Mouse (Mus musculus) midbrain, embryonic 11.5 days (tissue): Measurements from ENCODE around the gene Adam10. TPM values are rescaled to one million over a fixed set of nuclear protein-coding genes. Genes with fewer than 3 reads are reported as not detected.
A peak's percentile ranks its signal among the peaks of the same experiment; 100 is the strongest.

Experiments used
- ATAC-seq: fragments of 200-750 bp; cut with Nextera tagmentation; 2 replicates; pipeline ENCODE4 v1.8.0; 2017; ENCODE audit warnings: moderate TSS enrichment, moderate library complexity; ENCODE audit not compliant: low FRiP score
- DNase-seq: peaks from one replicate; pipeline ENCODE4 v3.0.0; 2015; ENCODE audit warnings: low spot score; ENCODE audit errors: missing footprints
- H3K27ac ChIP-seq: fragments of 300-500 bp; sonication (generic); 2 replicates; pipeline ENCODE4 v1.5.1; 2014; ENCODE audit warnings: low read depth, low read length
- H3K27me3 ChIP-seq: fragments of 300-500 bp; sonication (generic); 2 replicates; pipeline ENCODE4 v1.6.1; 2014; ENCODE audit warnings: mild to moderate bottlenecking, low read length, moderate library complexity, mixed read lengths; ENCODE audit not compliant: control insufficient read depth, insufficient read depth
- H3K36me3 ChIP-seq: fragments of 300-500 bp; sonication (generic); 2 replicates; pipeline ENCODE4 v1.6.1; 2014; ENCODE audit warnings: mild to moderate bottlenecking, low read length, moderate library complexity, mixed read lengths; ENCODE audit not compliant: control insufficient read depth, insufficient read depth
- H3K4me1 ChIP-seq: fragments of 300-500 bp; sonication (generic); 2 replicates; pipeline ENCODE4 v1.6.1; 2014; ENCODE audit warnings: low read length; ENCODE audit not compliant: control insufficient read depth, insufficient read depth
- H3K4me2 ChIP-seq: fragments of 300-500 bp; sonication (generic); 2 replicates; pipeline ENCODE4 v1.6.1; 2014; ENCODE audit warnings: mild to moderate bottlenecking, moderate library complexity
- H3K4me3 ChIP-seq: fragments of 300-500 bp; sonication (generic); 2 replicates; pipeline ENCODE4 v1.5.1; 2014; ENCODE audit warnings: low read depth, low read length
- H3K9ac ChIP-seq: fragments of 300-500 bp; sonication (generic); 2 replicates; pipeline ENCODE4 v1.6.1; 2014; ENCODE audit warnings: low read length
- H3K9me3 ChIP-seq: fragments of 300-500 bp; sonication (generic); 2 replicates; pipeline ENCODE4 v1.6.1; 2016; ENCODE audit warnings: low read length; ENCODE audit not compliant: control insufficient read depth
- WGBS: fragments of 180-500 bp; shearing (Covaris S2); extraction: QIAGEN DNeasy Blood & Tissue Kit; methylation state at CpG from one replicate; pipeline ENCODE4 v1.1.7; 2014; 5-methylcytosine and 5-hydroxymethylcytosine counted together
- polyA plus RNA-seq: library from polyadenylated mRNA; unstranded; fragments of >200 nt; fragmentation: Nextera tagmentation; extraction: Ambion mirVana; gene quantifications from 2 replicates; pipeline ENCODE4 v1.2.1, GENCODE M21; 2014

The Adam10 gene
- polyA plus RNA-seq, 1 experiment from 2014 or later, result 64.0 TPM

DNA sequence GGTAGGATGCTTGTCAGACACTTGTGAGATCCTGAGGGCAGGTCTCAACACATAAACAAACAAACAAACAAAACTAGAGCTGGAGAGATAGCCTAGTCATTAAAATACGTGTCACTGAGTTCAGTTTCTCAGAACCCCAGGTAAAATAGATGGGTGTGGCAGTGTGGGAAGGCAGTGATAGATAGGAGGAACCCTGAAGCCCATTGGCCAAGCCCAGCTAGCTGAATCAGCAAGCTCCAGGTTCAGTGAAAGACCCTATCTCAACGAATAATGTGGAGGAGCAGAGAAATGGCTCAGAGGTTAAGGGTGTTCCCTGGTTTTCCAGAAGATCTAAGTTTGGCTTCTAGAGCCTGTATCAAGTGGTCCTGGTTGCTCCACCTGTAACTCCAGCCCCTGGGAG, 9.6 kb upstream of the Adam10 start:
- no peak overlapping the region for H3K9ac ChIP-seq
- WGBS, result 68% methylated on average over 2 of the region's 2 CpGs
- DNase-seq (no peak), ATAC-seq (no peak)
- H3K27ac ChIP-seq, result no peak overlapping the region
- no peak overlapping the region for H3K4me3 ChIP-seq
- H3K36me3 ChIP-seq, result no peaks in the 10 kb centered on the region
- no peak overlapping the region for H3K4me2 ChIP-seq
- no peaks in the 10 kb centered on the region for H3K27me3 ChIP-seq
- H3K4me1 ChIP-seq, result no peaks in the 10 kb centered on the region
- H3K9me3 ChIP-seq, result no peaks in the 10 kb centered on the region

DNA sequence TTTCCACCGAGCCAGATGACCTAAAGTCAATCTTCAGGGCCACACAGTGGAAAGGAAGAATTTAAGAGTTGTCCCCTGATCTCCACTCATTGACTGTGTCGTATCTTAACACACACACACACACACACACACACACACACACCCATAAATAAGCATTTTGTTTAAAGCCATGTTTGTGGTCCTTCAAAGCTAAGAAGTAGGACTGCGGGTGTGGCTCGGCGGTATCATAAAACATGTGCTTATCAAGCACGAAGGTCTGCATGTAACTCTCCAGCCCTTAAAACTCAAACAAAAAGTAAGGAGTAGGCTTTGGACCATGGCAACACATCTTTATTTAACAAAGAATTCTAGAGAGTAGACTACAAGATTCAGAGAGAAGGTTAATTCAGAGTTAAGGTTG, 8.4 kb upstream of the Adam10 start:
- H3K4me1 ChIP-seq, result no peaks in the 10 kb centered on the region
- H3K27ac ChIP-seq, result no peak overlapping the region
- no peaks in the 10 kb centered on the region for H3K27me3 ChIP-seq
- H3K4me2 ChIP-seq, result no peak overlapping the region
- no peaks in the 10 kb centered on the region for H3K36me3 ChIP-seq
- 91% methylated on average over 6 of the region's 6 CpGs for WGBS
- no peak overlapping the region for H3K9ac ChIP-seq
- no peak overlapping the region for H3K4me3 ChIP-seq
- no peak for DNase-seq
- H3K9me3 ChIP-seq, result no peaks in the 10 kb centered on the region
- ATAC-seq, result no peak

DNA sequence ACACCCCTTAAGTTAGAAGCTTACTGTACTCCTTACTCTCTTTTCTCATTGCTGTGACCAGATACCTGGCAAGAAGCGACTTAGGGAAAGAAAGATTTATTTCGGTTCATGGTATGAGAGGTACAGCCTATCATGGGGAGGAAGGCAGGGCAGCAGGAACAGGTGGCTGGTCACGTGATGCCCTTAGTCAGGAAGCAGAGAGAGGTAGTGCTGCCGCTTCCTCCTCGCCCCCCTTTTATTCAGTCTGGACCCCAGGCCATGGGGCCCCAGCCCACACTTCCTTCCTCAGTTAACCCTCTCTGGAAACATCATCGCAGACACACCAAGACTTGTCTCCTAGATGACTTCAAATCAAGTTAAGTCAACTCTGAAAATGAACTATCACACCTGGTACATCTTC, 7.5 kb upstream of the Adam10 start:
- no peak overlapping the region for H3K4me3 ChIP-seq
- WGBS, result 86% methylated on average over 6 of the region's 6 CpGs
- H3K4me2 ChIP-seq, result no peak overlapping the region
- H3K4me1 ChIP-seq, result no peaks in the 10 kb centered on the region
- no peaks in the 10 kb centered on the region for H3K27me3 ChIP-seq
- no peak overlapping the region for H3K27ac ChIP-seq
- H3K36me3 ChIP-seq, result no peaks in the 10 kb centered on the region
- H3K9me3 ChIP-seq, result no peaks in the 10 kb centered on the region
- no peak overlapping the region for H3K9ac ChIP-seq
- ATAC-seq, result no peak
- no peak for DNase-seq

DNA sequence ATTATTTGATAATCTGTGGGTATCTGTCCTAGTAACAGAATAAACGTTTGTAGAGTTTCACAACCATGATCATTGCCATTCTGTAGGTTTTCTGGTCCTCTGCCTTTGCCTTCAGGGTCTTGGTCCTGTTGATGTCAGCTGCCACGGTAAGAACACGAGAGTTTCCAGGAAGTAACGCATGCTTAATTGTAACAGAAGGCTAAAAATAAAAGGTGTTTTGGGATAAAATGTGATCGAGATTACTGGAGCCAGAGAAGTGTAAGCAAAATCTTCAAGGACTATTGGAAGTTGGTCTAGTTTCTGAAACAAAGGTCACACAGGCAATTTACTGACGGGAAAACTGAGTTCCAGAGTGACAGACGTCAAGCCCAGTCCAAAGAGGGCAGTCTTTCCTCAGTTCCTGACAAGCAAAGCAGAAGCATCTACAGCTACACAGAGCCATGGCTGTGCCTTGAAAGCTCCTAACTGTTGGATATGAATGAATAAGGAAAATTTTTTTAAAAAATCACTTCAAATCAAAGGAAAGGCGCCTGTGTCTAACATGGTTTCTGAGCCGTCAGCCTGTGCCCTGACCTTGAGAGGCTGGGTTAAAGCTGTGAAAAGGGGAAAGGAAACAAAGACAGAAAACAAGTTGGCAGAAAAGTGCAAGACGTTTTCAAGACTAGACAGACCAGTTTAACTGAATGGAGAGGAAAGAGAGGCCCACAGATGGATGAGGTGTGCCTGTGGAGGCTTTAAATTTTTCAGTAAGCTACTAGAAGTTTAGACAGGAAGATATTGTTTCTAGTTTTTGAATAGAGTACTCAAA, 6.8 kb upstream of the Adam10 start:
- Histone ChIP-seq H3K27ac (no peak overlapping the region), H3K4me2 (no peak overlapping the region), H3K4me1 (no peaks in the 10 kb centered on the region), H3K27me3 (no peaks in the 10 kb centered on the region), H3K4me3 (no peak overlapping the region), H3K36me3 (no peaks in the 10 kb centered on the region), H3K9ac (no peak overlapping the region), H3K9me3 (no peaks in the 10 kb centered on the region)
- ATAC-seq (no peak), DNase-seq (no peak)
- WGBS, result 57% methylated on average over 10 of the region's 10 CpGs

DNA sequence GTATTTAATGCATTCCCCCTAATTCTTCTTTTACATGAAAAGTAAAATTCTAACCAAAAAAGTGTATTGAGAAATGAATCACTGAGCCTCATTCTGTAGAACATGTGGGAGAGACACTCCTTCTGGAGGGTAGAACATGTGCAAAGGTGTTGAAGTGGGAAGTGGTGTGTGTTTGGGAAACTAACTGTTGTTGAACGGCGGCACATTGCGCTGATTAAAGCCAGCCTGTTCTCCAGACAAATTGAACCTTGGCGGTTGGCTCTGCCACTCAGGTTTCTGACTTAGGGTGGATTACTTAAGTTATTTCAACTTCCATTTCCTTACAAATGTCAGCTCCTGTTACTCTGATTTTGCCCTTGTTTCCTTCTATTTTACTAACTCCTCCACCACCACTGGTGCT, 5.1 kb upstream of the Adam10 start:
- DNase-seq (no peak), ATAC-seq (no peak)
- Histone ChIP-seq H3K27me3 (no peaks in the 10 kb centered on the region), H3K9me3 (no peaks in the 10 kb centered on the region), H3K4me2 (no peak overlapping the region), H3K4me1 (no peaks in the 10 kb centered on the region), H3K4me3 (no peak overlapping the region), H3K27ac (no peak overlapping the region), H3K9ac (no peak overlapping the region), H3K36me3 (no peaks in the 10 kb centered on the region)
- 84% methylated on average over 4 of the region's 4 CpGs for WGBS

DNA sequence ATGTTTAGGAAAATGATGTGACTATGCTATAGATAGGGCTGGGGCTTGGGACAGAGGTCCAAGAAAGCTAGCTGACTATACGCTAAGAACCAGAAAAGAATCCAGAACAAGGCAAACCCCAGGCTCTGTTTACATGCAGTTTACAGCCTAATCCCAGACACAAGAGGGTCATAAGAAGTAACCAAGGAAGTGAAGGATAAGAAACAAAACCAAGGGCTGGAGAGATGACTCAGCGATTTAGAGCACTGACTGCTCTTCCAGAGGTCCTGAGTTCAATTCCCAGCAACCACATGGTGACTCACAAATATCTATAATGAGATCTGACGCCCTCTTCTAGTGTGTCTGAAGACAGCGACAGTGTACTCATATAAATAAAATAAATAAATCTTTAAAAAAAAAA, 3.7 kb upstream of the Adam10 start:
- Histone ChIP-seq H3K4me3 (no peak overlapping the region), H3K36me3 (no peaks in the 10 kb centered on the region), H3K4me1 (peaks cover under 1% of the 10 kb centered on the region; the same call in 1 of the 2 replicates), H3K27me3 (no peaks in the 10 kb centered on the region), H3K27ac (no peak overlapping the region), H3K9me3 (no peaks in the 10 kb centered on the region), H3K9ac (no peak overlapping the region), H3K4me2 (no peak overlapping the region)
- DNase-seq (no peak), ATAC-seq (no peak)
- WGBS, result 85% methylated on average over 4 of the region's 4 CpGs

DNA sequence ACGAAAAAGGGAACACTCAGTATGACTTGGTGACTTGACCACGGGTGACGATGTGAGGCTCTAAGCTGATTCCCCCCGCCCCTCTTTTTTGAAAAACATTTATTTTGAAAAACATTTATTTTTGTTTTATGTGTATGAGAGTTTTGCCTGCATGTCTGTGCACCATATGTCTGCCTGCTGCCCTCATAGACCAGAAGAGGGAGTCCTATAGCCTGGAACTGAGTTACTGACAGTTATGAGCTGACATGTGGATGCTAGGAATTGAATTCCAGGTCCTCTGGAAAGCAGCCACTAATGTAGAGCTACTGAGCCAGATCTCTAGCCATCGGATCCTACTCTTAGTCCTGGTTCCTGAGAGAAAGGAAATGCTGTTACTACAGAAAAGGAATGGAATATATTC, 2.8 kb upstream of the Adam10 start:
- DNase-seq (no peak), ATAC-seq (no peak)
- Histone ChIP-seq H3K9me3 (no peaks in the 10 kb centered on the region), H3K36me3 (no peaks in the 10 kb centered on the region), H3K4me2 (no peak overlapping the region), H3K4me3 (no peak overlapping the region), H3K9ac (no peak overlapping the region), H3K27me3 (no peaks in the 10 kb centered on the region), H3K27ac (no peak overlapping the region), H3K4me1 (peaks cover 8% of the 10 kb centered on the region)
- WGBS, result 84% methylated on average over 5 of the region's 5 CpGs

DNA sequence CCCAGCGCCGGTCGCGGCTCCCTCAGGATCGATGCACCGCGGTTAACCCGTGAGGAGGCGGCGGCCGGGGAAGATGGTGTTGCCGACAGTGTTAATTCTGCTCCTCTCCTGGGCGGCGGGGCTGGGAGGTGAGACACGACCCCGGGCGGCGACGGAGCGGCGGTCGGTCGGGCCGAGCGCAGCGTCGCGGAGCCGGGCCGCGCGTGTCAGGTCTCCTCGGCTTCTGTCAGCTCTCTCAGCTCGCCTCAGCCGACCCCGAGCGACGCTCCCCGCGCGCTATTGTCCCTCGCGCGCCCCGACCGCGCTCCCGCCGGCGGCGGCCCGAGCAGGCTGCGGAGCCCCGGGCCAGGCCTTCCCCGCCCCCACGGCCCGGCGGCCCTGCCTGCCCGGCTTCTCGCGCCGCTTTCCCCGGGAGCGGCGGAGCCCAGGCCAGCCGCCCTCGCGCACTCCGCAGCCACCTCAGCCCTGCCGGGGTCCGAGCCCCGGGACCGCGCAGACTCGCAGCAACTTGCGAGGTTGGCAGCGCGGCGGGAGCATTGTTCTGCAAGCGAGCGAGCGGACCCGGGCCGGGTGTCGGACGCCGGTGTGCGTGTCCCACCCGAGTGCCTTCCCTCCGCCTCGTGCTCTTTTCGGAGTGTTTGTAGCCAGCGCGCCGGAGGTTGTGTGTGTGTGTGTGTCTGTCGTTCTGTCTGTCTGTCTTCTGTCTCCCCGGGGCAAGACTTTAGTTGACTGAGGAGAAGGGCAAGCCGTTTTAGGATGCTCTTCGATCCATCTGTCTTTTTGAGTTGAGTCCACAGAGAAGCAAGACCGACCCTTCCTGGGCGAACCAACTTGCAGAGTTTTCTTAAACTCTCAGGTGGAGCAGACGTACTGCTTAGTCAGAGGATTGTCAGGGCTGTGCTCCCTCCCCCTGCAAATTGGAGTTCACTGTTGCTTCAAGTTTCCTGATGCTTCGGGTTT, 615 bp downstream of the Adam10 start:
- H3K27ac ChIP-seq, result peak overlapping the region; percentile 96
- H3K9me3 ChIP-seq, result no peaks in the 10 kb centered on the region
- ATAC-seq (no peak; the same call in 1 of the 2 replicates), DNase-seq (peak; percentile 95)
- H3K4me1 ChIP-seq, result peaks cover 17% of the 10 kb centered on the region
- H3K4me2 ChIP-seq, result peak overlapping the region; percentile 81
- WGBS, result under 1% methylated on average over 89 of the region's 103 CpGs
- no peaks in the 10 kb centered on the region for H3K27me3 ChIP-seq
- H3K36me3 ChIP-seq, result no peaks in the 10 kb centered on the region
- H3K4me3 ChIP-seq, result peak overlapping the region; percentile 96
- peak overlapping the region; percentile 98 for H3K9ac ChIP-seq

DNA sequence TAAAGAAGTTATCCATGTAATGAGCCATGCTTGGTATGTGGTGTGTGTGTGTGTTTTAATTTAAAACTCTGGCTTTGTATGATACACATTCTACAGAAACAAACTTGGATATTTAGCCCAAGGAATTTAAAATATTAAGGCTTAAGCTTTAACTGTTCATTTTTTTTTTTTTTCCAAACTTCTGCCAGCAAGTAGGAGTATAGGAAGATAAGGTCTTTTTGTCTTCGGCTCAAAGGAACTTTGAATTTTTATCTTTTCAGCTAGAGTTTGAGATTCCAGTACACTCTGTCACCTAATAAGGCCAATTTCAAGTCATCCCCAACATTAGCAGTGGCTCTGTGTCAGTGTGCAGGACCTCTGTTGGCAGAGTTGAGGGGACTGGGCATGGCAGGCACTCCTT, 3.4 kb downstream of the Adam10 start:
- Histone ChIP-seq H3K4me1 (peaks cover 17% of the 10 kb centered on the region), H3K4me2 (no peak overlapping the region), H3K4me3 (no peak overlapping the region), H3K9ac (no peak overlapping the region), H3K9me3 (no peaks in the 10 kb centered on the region), H3K27me3 (no peaks in the 10 kb centered on the region), H3K27ac (no peak overlapping the region), H3K36me3 (no peaks in the 10 kb centered on the region)
- 92% methylated on average over 1 of the region's 1 CpGs for WGBS
- ATAC-seq, result no peak
- no peak for DNase-seq
